Mouse (Mus musculus) small intestine, adult 2 months (tissue): ENCODE data around the gene Tom1l2.

Experiments used
- CTCF ChIP-seq: fragments of 200-500 bp; IDR thresholded peaks from 2 replicates; pipeline ENCODE4 v1.5.1; 2012; ENCODE audit warnings: low read depth, mild to moderate bottlenecking, control low read depth, inconsistent platforms, low read length, moderate library complexity, mixed read lengths; ENCODE audit not compliant: insufficient replicate concordance, insufficient read length; ENCODE audit errors: extremely low read depth
- POLR2A ChIP-seq: fragments of 200-500 bp; IDR thresholded peaks from 2 replicates; pipeline ENCODE4 v1.6.1; 2012; ENCODE audit warnings: low read depth, mild to moderate bottlenecking, control low read depth, inconsistent platforms, low read length, moderate library complexity

DNA sequence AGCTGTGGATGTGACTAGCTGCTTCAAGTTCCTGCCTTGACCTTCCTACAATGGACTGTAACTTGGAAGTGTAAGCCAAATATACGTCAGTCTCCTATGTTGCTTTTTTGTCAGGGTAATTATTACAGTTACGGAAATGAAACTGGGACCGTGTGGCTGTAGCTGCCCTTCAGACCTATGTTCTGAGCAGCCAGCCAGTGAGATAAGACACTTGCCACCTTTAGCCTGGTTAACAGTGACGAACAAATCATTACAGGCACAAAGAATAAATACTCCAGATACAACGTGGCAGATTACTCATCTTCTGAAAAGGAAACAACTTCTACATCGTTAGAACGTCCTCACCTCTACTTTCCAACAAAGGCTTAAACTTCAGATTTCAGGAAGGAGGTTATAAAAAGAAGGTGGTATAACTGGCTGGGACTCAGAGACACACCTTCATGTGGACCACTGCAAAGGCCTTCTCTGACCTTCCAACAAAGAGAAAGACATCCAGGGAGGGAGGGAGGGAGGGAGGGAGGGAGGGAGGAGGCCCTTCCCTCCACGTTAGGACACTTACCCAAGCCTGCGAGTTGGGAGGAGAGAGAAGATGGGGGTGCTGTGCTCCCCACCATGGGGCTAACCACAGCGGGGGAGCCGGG lies 108.1 kb downstream of the Tom1l2 start:
- no peak for TF ChIP-seq CTCF
- no peak for TF ChIP-seq POLR2A
